Mouse (Mus musculus) adrenal gland, postnatal 14 days (tissue): Measurements from ENCODE around the gene C5ar2. TPM values are rescaled to one million over a fixed set of nuclear protein-coding genes. Genes with fewer than 3 reads are reported as not detected.
"Not testable (repeated sequence)": the region's sequence is repeated elsewhere in the genome, so short reads cannot be mapped to it uniquely, and the experiment has no call there.

Experiments
- DNase-seq: peaks from one replicate; pipeline ENCODE4 v3.0.0; 2021; ENCODE audit warnings: mixed read lengths
- long read RNA-seq, 2 experiments: library from polyadenylated mRNA; stranded (forward); transcript quantifications; one replicate each; pipeline ENCODE4 v2.0.0; 2021
- total RNA-seq: library from RNA; stranded (reverse); gene quantifications from 2 replicates; pipeline ENCODE4 v1.2.3, GENCODE M21; 2021

Gene C5ar2
- total RNA-seq: 0.37 and 0.75 TPM in 2 replicates
- long read RNA-seq, experiment 1: 0 reads
- long read RNA-seq, experiment 2: 0 reads

DNA sequence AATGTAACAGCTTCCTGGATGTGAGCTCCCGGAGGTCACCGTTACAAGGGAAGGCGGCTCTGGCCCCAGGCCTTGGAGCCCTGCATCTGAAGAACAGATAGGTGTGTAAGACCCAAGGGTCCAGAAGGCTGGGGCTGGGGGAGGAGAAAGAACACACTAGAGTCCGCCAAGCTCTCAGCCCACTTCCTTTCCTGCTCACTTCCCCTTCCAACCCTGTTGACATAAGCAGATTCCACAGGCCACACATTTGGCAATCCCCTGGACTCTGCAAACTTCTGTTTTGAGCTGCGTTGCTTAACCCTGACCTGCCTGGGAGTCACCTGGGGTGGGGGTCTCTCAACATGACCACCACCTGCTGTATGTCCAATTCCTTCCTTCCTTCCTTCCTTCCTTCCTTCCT, at the start of gene C5ar2:
C5ar2 (minus strand) TSS at position 88 of the 400 bp plus-strand sequence.
- DNase-seq: no peak

DNA sequence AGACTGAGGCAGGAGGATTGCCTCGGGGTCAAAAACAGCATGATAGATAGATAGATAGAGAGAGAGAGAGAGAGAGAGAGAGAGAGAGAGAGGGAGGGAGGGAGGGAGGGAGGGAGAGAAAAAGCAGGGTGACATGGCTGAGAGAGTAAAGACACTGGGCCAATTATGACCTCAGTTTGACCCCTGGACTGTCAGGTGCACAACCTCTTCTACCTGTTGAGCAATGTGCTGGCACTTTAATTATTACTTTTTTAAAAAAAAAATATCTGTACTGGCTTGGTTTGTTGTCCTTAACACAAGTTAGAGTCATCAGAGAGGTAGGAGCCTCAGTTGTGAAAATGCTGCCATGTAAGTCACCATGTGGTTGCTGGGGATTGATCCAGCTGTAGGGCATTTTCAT, 43.8 kb upstream of the C5ar2 start:
- DNase-seq: no peak

DNA sequence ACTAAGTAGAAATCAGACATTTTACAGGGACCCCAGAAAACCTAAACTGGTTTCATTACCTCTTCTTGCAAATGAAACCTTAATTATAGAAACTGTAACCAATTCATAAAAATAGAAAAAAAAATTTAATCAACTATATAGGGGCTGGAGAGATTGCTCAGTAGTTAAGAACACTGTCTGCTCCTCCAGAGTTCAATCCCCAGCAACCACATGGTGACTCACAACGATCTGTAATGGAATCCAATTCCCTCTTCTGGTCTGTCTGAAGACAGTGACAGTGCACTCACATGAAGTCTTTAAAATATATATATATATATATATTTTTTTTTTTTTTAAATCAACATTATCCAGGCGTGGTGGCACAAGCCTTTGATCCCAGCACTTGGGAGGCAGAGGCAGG, 43.1 kb upstream of the C5ar2 start:
- no peak for DNase-seq

DNA sequence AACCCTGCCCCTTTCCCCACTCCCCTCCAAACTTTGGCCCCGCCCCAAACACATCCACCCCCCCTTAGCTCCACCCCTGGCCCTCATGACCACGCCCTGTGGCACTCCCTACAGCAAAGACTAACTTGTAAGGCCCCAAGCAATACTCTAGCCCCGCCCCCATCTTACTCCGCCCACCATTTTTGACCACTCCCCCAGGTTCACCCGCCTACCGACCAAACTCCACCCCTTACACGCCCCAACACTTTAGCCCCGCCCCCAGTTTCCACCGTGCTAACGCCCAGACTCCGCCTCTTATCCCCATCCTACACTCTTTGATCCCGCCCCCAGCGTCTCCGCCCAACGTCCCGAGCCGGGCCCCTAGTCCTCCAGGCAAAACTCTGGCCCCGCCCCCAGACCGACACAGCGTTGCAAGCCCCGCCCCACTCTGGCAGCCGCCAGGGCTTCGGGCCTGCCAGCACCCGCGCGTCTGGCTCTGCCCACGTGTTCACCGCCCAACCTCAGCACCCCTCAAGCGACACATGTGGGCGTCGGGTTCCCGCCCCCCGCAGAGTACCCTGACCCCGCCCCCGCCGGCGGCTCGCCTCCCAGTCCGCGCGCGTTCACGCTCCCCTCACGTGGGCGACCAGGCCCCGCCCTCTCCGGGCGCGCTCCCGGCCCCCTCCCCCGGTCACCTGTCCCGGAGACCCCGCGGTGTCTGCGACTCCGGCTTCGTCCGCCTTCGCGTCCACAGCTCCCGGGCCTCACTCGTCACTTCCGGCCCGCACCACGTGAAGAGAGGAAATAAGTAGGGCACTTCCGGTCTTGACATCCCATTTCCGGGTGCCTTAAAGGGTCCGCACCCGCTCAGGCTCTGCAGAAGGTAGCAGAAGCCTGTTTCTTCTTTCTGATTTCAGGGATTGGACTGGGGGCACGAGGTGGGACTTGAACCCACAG, 42.3 kb upstream of the C5ar2 start, which contains the start of gene Ccdc9:
Ccdc9 (minus strand) TSS at position 770 of the 936 bp plus-strand sequence.
- DNase-seq: peak; percentile 100

DNA sequence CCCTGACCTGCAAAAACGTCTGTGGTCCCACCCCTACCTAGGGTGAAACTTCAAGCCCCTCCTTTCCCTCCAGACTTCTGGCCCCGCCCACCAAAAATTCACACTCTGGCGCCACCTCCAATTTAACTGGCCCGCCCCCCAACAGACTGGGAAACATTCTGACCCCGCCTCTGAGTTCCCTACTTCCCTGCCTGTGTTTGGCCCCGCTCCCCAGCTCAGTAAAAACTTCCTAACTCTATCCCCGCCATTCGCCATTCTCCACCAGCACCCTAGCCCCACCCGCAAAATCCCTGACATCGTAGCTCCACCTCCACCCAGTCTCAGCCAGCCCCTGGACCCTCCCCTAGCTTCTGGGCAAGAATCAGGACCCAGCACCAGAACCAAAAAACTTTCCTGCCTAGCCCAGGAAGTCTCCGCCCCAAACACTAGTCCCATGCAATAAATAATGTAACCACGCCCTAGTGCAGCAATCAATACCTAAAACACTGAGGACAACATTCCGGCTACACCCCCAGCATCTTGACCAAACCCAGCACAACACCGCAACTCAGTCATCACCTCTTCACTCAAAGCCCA, 41.6 kb upstream of the C5ar2 start:
- peak; percentile 87 for DNase-seq

DNA sequence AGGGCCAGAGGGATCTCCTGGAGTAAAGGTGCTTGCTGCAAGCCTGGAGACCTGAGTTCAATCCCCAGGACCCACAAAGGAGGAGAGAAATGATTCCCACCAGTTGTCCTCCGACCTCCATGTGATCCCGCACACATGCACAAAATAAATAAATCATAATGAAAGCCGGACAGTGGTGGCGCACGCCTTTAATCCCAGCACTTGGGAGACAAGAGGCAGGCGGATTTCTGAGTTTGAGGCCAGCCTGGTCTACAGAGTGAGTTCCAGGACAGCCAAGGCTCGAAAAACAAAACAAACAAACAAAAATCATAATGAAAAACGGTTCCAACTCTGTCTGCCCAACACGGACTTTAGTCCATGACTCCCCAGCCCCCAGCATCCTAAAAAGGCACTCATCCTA, 41.0 kb upstream of the C5ar2 start:
- DNase-seq: no peak

DNA sequence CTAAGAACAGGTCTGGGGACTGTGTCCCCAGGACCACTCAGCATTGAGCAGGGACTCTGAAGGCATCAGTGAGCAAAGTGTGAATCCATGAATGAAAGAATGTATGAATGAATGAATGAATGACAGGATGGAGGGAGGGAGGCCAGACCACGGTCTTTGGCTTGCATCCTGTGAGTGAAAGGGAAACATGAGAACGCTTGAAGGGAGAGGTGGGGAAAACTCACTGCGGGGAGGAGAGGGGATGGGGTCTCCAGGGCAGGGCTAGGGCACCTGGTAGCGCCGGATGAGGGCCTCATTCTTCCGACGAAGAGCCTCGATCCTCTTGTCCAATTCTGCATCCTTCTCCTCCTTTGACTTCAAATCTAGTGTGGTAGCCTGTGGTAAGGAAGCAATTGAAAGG, 40.0 kb upstream of the C5ar2 start:
- DNase-seq: no peak

DNA sequence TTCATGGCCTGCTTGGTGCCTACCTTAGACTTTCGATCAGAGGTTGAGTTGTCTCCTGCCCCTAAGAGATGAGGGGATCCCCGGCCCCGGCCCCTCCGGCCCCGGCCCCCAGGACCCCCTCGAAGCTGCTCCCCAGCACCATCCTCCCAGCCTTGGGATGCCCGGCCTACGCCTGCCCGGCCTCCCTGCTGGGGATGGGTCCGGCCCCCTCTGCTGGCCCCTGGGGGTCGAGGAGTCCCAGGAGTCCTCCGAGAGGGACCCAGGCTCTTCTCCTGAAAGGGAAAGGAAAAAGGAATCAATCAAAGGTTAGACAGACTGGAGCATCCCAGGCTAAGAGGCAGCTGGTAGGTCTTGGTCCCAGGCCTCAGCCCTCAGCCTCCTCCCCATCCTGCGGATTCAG, 38.4 kb upstream of the C5ar2 start:
- DNase-seq: peak; percentile 8

DNA sequence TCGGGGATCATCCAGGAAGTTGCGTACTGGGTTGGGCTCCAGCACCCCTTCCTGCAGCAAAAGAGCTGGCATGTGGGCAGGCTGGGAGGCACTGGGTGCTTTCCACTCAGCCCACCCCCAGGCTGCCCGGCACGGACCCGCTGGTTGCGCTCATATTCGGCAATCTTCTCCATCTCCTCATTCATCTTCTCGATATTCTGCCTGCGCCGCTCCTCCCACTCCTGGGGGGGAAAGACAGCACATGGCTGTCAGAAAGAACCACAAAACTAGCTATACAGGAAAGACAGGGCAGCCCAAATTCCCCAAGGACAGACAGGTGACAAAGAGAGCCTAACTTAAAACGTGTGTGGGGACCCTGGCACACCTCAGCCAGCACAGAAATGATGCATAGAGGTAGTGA, 36.8 kb upstream of the C5ar2 start:
- peak; percentile 7 for DNase-seq

DNA sequence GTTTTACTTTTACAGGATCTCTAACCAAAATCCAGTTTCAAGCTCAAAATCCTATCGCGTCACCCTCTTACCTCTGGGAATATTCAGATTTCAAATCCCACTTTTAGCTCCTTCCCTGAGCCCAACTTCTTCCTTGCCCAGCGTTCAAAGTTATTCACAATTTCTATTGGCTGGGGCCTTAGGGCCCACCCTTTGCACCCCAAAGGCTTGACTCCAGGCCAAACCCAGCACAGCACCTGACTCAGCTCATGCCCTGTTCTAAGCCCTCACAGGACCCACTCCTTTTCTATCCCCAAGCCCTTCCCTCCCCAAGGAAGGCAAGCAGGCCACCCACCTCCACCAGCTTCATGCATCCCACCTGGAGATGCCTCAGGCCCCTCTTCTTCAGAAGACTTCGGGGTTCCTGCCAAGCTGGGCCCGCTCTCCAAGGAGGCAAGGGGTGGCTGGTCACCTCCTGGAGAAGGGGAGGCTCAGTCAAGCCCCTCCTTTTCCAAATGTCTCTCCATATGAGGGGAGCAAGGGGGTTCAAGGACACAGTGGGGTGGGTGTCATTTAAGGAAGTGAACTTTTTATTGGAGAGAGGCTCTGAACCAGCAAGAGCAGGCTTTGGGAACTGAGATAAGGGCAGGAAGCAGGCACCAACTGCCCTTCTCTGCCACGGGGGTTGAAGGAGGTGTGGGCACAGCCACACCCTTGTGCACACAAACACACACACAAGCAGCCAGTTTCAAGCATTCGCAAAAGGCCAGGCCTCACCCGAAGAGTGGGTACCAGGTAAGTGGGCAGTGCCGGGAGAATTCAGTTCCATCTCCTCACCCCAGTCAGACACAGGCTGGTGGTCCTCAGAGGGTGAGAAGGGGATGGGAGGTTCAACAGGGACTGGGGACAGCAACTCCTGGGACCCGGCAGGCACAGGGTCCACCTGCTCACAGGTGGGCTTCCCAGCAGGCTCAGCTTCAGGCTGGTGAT, 31.3 kb upstream of the C5ar2 start:
- DNase-seq: peak; percentile 12

DNA sequence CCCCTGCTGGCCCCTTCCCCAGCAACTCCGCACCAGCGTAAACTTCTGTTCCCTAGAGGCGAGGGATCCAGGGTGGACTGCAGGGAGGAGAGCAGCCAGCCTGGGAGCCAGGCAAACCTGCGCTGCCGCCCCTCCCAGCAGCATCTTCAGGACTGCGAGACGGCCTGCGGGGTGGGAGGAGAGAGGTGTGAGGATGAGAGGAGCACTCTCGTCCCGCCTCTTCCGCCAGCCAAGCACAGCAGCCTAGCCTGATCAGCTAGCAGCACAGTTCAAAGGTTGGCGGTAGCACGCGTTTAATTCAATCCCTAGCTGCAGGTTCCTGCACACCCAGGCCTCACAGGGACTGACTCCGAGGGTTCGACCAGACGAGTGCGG, 29.8 kb upstream of the C5ar2 start:
- peak; percentile 80 for DNase-seq

DNA sequence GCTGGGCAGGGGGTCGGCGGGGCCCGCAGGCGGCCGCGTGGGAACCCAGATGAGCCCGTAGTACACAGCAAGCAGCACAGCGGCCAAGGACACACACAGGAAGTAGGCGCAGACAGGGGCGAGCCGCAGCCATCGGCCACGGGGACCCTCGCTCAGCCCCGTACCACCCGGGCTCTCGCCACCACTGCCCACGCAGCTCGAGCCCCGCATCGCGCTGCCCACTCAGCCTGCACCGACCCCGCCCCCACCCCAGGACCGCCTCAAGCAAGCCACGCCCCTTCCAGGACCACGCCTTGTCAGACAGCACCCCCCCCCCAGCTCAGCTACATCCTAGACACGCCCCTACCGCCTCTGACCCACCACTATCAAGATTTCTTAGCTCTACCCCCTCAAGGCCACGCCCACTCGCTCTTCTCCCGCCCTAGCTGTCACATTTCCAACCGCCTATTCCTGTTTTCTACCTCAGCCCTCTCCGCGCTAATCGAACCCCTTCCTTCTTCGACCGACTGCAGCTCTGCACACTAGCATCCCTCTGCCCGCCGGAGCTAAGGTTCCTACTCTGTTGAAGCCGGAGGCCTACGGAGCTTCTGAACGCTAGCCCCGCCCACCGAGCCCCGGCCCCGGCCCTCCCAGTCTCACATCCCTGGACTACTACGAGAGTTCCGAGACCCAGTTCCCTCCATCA, 29.3 kb upstream of the C5ar2 start, which contains the start of gene Inafm1:
Inafm1 (minus strand) TSS at position 537 of the 685 bp plus-strand sequence.
- DNase-seq: peak; percentile 94

DNA sequence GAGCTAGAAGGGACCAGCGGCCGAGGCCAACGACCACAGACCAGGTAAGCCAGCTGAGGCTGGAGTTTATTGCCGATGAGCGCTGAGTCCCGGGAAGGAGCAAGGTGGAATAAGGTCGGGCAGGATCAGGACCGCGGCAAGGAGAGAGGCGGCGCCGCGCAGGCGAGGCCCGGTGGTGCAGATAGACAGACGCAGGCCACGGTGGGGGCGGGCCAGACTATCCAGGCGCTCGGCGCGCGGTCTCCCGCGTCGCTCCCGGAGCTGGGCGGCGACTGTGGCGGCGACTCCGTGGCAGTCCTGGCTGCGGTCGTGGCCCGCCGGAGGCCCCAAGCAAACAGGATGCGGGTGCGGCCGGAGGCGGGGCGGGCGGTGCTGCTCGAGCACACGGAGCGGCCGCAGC, 28.7 kb upstream of the C5ar2 start:
- DNase-seq: peak; percentile 90

DNA sequence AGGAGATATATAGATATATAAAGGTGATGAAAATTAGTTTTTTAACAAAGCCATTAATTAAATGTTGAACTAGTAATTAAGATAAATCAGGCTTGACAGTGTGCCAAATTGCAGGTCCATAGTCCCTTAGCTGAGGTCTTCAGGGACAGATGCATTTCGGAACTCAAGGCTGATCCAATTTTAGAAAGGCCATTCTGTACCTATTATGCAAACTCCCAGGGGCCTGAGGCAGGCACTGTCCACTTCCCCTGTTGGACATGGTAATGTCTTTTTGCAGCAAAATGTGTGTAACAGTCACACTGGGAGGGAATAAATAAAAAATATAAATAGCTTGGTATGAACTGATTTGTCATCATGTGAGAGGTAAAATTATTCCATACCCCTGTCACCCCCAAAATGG, 27.2 kb upstream of the C5ar2 start:
- DNase-seq: no peak

DNA sequence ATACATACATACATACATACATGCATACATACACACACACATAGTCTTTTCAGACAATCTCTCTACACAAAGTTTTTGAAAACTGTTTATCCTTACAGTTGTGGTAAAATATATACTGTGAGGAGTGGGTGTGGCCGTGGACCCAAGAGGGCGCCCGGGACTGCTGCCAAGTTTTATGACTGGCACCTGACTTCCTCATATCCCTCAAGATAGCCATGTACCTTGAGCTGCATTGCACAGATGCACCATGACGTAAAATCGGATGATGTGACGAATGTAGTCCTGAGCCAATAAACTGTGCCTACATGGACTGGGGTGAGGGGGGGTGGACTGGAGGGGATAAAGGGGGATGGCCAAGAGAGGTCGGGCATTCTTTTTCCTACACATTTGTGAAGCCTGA, 22.6 kb upstream of the C5ar2 start:
- DNase-seq: not testable (repeated sequence)

DNA sequence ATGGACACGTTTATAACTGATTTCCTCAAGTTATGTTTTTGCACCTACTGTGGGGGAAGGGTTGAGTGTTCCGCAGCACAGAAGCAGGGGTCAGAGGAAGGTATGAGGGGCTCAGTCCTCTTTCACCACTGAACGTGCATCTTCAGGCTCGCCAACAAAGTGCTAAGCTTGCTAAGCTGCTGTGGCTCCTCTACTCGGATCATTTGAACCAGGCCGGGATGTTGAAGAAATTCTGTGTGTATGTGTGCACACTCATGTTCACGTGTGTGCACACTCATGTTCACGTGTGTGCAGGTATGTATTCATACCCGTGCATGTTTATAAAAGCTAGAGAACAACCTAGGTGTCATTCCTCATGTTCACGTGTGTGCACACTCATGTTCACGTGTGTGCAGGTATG, 21.9 kb upstream of the C5ar2 start:
- no peak for DNase-seq

DNA sequence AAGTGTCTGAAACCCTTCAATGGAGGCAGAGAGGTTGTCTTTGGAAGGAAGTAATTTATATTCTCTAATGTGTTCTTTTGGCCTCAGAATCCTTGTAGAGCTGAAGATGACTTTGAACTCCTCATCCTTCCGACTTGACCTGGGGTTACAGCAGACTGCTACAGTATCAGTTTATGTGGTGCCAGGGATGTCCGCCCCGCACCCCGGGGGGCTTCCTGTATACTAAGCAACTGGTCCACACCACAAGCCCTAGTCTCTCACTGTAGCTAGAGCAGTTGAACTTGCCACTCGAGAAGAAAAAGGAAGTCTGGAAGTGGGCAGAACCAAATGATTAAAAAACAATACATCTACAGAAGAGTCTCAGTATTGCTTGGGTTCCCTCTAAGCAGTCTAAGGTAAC, 19.9 kb upstream of the C5ar2 start:
- DNase-seq: no peak

DNA sequence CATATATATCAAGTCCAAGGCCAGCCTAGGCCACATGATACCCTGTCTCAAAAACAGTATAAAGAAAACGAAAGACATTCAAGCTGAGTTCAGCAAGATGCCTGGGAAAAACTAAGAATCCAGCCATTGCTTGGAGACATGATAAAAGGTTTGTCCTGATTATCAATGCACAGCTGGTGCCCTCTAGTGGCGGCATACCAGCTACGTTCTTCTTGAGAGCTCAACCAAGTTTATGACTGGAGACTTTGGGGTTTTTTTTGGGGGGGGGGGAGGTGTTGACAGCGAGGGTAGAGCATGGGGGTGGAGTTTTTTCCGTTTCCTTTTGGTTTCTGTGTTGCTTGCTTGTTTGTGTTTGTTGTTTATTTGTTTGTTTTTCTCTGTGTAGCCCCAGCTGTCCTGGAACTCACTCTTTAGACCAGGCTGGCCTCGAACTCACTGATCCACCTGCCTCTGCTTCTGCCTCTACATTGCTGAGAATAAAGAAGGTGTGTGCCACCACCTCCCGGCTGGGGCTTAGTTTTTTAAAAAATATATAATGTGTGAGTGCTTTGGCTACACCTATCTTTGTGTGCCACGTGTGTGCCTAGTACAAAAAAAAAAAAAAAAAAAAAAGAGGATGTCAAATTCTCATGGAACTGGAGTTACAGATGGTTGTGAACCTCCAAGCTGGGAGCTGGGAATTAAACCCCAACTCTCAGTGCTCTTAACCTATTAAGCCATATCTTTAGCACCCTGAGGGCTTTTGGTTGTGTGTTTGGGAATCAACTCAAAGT, 19.2 kb upstream of the C5ar2 start:
- peak; percentile 87 for DNase-seq

DNA sequence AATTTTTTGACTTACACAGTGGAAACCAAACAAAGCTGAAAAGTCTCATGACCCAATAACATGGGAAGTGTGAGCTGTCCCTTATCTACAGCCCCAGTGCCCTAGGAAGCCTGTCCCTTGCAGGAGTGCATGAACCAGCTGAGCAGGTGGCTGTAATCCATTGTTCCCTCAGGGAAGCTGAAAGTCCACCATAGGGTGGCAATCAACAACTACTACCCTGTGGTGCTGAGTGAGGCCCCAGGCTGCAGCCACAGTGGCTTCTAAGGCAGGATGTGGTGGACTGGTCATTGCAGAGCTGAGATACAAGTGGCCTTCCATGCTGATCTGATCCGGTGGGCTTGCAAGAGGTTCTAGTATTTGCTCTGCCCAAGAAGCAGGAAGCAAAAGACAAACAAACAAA, 17.1 kb upstream of the C5ar2 start:
- no peak for DNase-seq

DNA sequence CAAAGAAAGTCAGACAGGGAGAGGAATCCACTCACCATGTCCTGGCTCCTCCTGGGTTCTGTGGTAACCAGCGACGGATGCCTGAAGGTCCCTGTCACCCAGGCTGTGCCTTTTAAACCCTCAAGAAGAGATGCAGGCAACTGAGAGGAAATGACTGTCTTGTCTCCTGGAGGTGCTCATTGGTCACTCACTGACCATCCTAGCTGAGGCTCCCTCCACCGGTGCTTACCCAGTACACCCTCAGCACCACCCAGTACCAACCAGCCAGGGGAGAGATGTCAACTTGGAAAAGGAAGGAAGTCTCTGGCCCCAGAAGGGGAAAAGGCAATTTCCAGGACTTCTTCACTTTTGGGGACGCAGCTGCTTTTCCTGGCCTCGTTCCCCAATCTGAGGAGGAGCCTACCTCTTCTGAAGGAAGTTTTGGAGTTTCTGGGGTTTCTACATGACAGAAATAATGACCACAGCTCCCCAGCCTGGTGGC, 15.2 kb upstream of the C5ar2 start, which contains the start of gene C5ar1:
C5ar1 (minus strand) TSS at position 431 of the 481 bp plus-strand sequence.
- no peak for DNase-seq

DNA sequence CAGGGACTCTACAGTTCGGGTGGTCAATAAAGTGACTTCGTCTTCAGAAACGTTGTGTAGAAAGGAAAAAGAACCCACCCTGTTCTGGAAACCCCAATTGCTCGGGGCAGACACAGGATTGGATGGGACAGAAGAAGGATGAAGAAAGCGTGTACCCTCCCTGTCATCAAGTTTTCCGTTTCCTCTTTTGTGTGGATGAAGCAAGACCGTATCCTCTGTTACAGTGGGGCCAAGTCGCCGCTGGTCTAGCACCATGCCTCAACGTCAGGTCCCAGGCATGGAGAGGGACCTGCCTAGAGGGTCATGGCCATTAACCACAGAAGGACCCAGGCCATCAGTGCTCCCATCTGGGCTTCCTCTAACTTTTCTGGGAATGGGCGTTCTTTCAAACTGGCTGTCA, 13.9 kb upstream of the C5ar2 start:
- no peak for DNase-seq
